Mouse (Mus musculus) spleen, adult 2 months (tissue): ENCODE results near the gene Gpr152. TPM values are rescaled to one million over a fixed set of nuclear protein-coding genes. Genes with fewer than 3 reads are reported as not detected.

Source experiments
- DNase-seq, 2 experiments: peaks; one replicate each; pipeline versions ENCODE4 v3.0.0 to v3.0.0-alpha.2; 2012 to 2021; ENCODE audit warnings: low spot score in 2 of 2, low read depth in 1 of 2
- H3K27ac ChIP-seq: fragments of 200-500 bp; 2 replicates; pipeline ENCODE4 v1.5.1; 2012; ENCODE audit warnings: low read length, inconsistent platforms; ENCODE audit not compliant: insufficient read depth
- H3K27me3 ChIP-seq: fragments of 200-500 bp; 2 replicates; pipeline ENCODE4 v1.6.1; 2012; ENCODE audit warnings: mild to moderate bottlenecking, moderate library complexity, low read length, inconsistent platforms; ENCODE audit not compliant: control insufficient read depth, insufficient read depth
- H3K36me3 ChIP-seq: fragments of 200-500 bp; 2 replicates; pipeline ENCODE4 v1.6.1; 2012; ENCODE audit warnings: mild to moderate bottlenecking, low read length, inconsistent platforms; ENCODE audit not compliant: control insufficient read depth, insufficient read depth
- H3K4me1 ChIP-seq: fragments of 200-500 bp; 2 replicates; pipeline ENCODE4 v1.6.1; 2011; ENCODE audit warnings: inconsistent platforms; ENCODE audit not compliant: control insufficient read depth, insufficient read depth, insufficient read length
- H3K4me3 ChIP-seq: fragments of 200-500 bp; 2 replicates; pipeline ENCODE4 v1.5.1; 2011; ENCODE audit warnings: mild to moderate bottlenecking, inconsistent platforms; ENCODE audit not compliant: insufficient read depth, insufficient read length; ENCODE audit errors: extremely low read depth
- CTCF ChIP-seq: fragments of 200-500 bp; IDR thresholded peaks from 2 replicates; pipeline ENCODE4 v1.5.1; 2011; ENCODE audit warnings: mild to moderate bottlenecking, inconsistent platforms; ENCODE audit not compliant: insufficient read depth, insufficient read length, insufficient replicate concordance; ENCODE audit errors: extremely low read depth
- POLR2A ChIP-seq: fragments of 200-500 bp; IDR thresholded peaks from 2 replicates; pipeline ENCODE4 v1.6.1; 2011; ENCODE audit warnings: low read depth, low read length, inconsistent platforms
- WGBS: fragments of 180-500 bp; shearing (Covaris S2); methylation state at CpG from one replicate; pipeline ENCODE4 v1.1.7; 2018; 5-methylcytosine and 5-hydroxymethylcytosine counted together
- polyA plus RNA-seq: library from polyadenylated mRNA; depleted of rRNA; stranded (reverse); fragments of >200 nt; gene quantifications from 2 replicates; pipeline ENCODE4 v1.2.3, GENCODE M21; 2012

The Gpr152 gene
- polyA plus RNA-seq, 1 experiment, result 0.09 TPM

DNA sequence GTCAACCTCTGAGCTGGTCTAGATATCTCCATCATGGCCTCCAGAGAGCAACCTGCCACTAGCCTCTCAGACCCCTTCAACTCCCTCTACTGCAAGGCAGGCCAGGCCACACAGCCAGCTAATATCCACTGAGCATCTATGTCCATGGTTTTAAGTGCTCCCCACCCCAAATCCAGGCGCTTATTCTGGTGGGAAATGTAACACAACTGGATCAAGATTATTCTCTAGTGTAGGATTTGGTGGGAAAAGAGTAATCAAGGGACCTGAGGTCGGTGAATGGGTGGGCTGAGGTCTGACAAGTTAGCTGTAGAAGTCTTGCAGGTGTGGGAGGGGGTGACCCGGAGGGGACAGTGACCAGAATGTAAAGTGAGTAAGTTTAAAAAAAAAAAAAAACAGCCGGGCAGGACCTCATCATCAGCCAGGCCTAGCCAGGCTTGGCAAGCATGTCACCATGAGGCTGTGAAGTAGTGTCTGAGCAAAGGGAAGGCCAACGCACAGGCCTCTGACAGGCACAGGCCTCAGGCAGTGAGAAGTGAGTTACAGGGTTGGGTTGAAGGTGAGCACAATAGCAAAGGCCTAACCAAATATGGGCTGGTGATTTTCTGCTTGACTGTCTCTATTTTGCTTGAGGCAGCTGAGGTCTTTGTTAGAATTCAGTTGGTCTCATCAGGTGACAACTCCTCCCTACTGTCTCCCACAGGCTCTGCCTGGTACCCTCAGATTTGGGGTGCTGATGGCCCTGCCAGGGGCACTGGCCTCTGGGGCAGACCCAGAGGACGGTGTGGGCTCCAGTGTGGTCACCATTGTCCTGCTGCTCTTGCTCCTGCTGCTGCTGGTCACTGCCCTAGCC lies 15.9 kb downstream of the Gpr152 start:
- Histone ChIP-seq H3K36me3 (peaks cover 42% of the 10 kb centered on the region), H3K4me3 (peak overlapping the region; percentile 80), H3K27ac (peak overlapping the region; percentile 96), H3K27me3 (no peaks in the 10 kb centered on the region), H3K4me1 (peaks cover 16% of the 10 kb centered on the region; the same call in 1 of the 2 replicates)
- TF ChIP-seq POLR2A, result peak; percentile 82
- no peak for TF ChIP-seq CTCF
- WGBS, result 17% methylated on average over 6 of the region's 6 CpGs
- peak in 1 of 2 experiments; percentile 63 for DNase-seq

DNA sequence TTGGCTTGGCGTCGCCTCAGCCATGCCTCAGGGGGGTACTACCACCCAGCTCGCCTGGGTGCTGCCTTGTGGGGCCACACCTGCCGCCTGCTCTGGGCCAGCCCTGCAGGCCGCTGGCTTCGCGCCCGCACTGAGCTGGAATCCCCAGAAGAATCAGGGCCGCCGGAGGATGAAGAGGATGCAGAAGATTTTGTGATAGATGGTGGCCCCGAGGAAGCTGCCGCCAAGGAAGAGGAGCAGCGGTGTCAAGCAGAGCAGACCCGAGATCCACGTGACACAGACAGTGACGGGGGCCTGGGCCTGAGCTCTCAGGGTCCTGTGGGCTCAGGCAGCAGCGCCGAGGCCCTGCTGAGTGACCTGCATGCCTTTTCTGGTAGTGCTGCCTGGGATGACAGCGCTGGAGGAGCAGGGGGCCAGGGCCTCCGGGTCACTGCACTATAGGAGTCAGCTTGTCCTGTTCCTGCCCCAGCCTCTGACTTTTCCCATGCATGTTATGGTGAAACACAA lies 16.5 kb downstream of the Gpr152 start:
- no peaks in the 10 kb centered on the region for H3K27me3 ChIP-seq
- 20% methylated on average over 20 of the region's 20 CpGs for WGBS
- peak overlapping the region; percentile 96 for H3K27ac ChIP-seq
- no peak for DNase-seq
- peaks cover 13% of the 10 kb centered on the region; the same call in 1 of the 2 replicates for H3K4me1 ChIP-seq
- peak overlapping the region; percentile 80 for H3K4me3 ChIP-seq
- H3K36me3 ChIP-seq, result peaks cover 39% of the 10 kb centered on the region
- TF ChIP-seq CTCF, result no peak
- TF ChIP-seq POLR2A, result no peak

DNA sequence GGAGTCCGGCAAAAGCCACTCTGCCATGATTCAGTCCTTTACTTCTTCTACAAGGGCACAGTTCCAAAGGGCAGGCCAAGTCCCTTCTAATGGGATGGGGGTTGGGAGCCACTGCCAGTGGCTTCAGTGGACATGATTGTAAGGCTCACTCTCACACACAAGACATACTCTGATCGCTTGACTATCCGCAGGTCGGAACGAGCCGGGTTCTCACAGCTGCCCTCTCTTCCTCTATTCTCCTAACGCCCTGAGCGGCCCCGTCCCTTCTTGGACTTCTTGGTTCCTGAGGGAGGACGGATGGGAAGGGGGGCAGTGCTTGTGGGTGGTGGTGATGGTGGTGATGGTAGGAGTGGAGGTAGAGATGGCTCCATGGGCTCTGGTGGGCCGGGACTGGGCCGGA lies 17.2 kb downstream of the Gpr152 start:
- Histone ChIP-seq H3K36me3 (peaks cover 36% of the 10 kb centered on the region), H3K27ac (no peak overlapping the region; the same call in 1 of the 2 replicates), H3K4me3 (no peak overlapping the region), H3K27me3 (no peaks in the 10 kb centered on the region), H3K4me1 (peaks cover 13% of the 10 kb centered on the region; the same call in 1 of the 2 replicates)
- TF ChIP-seq CTCF, result no peak
- no peak for TF ChIP-seq POLR2A
- 87% methylated on average over 12 of the region's 12 CpGs for WGBS
- no peak for DNase-seq

DNA sequence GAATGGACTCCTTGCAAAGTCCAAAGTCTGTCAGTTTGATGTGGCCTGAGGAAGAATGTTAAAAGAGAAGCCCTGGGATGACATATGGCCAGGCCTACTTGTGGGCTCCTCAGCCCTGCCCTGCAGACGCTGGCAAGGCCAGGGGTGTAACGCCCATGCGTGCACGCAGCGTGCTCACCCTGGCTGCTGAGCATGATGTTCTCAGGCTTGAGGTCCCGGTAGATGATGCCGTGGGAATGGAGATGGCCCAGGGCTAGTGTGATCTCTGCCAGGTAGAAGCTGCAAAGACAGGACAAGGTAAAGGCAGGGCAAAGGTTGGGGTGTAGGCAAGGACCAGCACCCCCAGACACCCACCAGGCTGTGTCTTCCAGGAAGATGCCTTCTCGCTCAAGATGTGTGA lies 19.5 kb downstream of the Gpr152 start:
- no peak for DNase-seq
- H3K4me1 ChIP-seq, result peaks cover 12% of the 10 kb centered on the region; the same call in 1 of the 2 replicates
- WGBS, result 94% methylated on average over 8 of the region's 8 CpGs
- no peaks in the 10 kb centered on the region for H3K27me3 ChIP-seq
- H3K36me3 ChIP-seq, result peaks cover 27% of the 10 kb centered on the region
- no peak overlapping the region for H3K4me3 ChIP-seq
- no peak for TF ChIP-seq POLR2A
- no peak for TF ChIP-seq CTCF
- H3K27ac ChIP-seq, result no peak overlapping the region

DNA sequence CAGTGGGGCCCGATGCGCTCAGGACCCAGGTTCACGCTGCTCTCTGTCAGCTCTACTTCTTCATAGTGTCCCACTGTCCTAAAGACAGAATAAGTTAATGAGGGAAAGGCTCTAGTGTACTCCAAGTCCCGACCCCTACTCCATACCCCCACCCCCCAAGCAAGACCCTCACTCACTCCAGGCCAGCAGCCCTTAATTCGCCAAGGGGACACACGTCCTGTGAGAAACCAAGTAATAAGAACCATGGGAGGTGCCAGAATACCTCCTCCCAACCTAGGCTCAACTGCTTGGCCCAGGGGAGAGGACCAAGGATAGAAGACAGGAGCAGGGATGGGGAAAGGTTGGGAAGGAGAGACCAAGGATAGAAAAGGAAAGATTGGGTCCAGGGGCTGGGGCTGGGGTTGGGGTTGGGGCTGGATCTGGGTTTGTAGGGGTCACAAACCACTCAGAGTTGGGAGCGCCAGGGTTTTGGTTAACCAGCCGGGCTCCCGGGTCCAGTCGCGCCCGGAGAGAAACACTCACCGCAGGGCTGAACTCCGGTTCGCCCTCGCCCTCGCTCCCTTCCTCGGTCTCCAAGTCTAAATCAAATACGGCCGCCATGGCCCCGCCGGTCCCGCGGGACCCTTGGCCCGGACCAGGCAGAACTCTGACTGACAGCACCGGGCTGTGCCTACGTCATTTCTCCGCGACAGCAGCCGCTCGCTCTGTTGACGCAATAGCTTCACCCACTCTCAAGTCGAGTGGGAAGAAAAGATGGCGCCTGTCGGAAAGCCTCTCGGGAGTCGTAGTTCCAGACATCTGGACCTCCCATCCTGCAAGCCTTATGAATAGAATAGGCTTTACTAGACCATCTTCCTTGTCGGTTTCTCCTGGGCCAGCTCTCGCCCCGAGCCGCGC lies 23.3 kb downstream of the Gpr152 start, which contains the start of gene Rps6kb2:
TSS of gene Rps6kb2 (minus strand) at position 709 of the 897 bp plus-strand sequence.
- Histone ChIP-seq H3K27ac (peak within 1 kb of the TSS; percentile 34; the same call in 1 of the 2 replicates), H3K4me3 (peak within 1 kb of the TSS; percentile 74), H3K4me1 (peaks cover 4% of the 10 kb centered on the region; the same call in 1 of the 2 replicates), H3K36me3 (peaks cover 7% of the 10 kb centered on the region), H3K27me3 (no peaks in the 10 kb centered on the region)
- 8% methylated on average over 42 of the region's 42 CpGs for WGBS
- peak; percentile 86 to 94 for DNase-seq
- no peak for TF ChIP-seq CTCF
- TF ChIP-seq POLR2A, result peak; percentile 13; the same call in 1 of the 2 replicates

DNA sequence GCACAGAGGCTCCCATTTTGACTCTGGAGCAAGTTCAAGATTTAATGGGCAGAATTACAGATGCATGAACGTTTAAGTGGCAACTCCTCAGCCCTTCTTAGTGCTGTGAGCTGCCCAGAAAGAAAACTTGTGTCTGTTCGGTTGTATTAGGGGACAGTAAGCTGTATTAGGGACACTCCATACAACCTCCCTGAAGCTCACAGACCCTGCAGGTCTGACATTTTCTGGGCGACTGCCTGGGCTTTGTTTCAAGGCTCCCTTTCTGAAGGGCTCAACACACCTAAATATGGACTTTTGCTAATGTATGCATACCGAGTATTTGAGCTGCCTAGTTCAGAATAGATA lies 23.9 kb downstream of the Gpr152 start:
- peak overlapping the region; percentile 34; the same call in 1 of the 2 replicates for H3K27ac ChIP-seq
- peaks cover 4% of the 10 kb centered on the region; the same call in 1 of the 2 replicates for H3K4me1 ChIP-seq
- H3K4me3 ChIP-seq, result peak overlapping the region; percentile 74
- H3K36me3 ChIP-seq, result peaks cover 7% of the 10 kb centered on the region
- 29% methylated on average over 4 of the region's 4 CpGs for WGBS
- TF ChIP-seq CTCF (no peak), POLR2A (no peak)
- H3K27me3 ChIP-seq, result no peaks in the 10 kb centered on the region
- no peak for DNase-seq
